Mouse (Mus musculus) MEL (cell line): ENCODE results near the gene Pon2. TPM values are rescaled to one million over a fixed set of nuclear protein-coding genes. Genes with fewer than 3 reads are reported as not detected.

ENCODE experiments used
- DNase-seq: peaks from one replicate; pipeline ENCODE4 v3.0.0; 2011; ENCODE audit warnings: low read depth, low spot score
- H3K27ac ChIP-seq: 2 replicates; pipeline ENCODE4 v1.5.1; 2012; ENCODE audit warnings: low read depth, mild to moderate bottlenecking, control low read depth, low read length, moderate library complexity; ENCODE audit not compliant: control insufficient read depth
- H3K27me3 ChIP-seq, 2 experiments: fragments of 150-350 bp in 1 of 2; sonication (generic) in 1 of 2; 2 replicates each; pipeline ENCODE4 v1.6.1; 2012; ENCODE audit warnings: low read length in 2 of 2, mild to moderate bottlenecking in 2 of 2, improper control_type of control experiment in 1 of 2, moderate library complexity in 1 of 2; ENCODE audit not compliant: insufficient read depth in 2 of 2, control insufficient read depth in 1 of 2
- H3K36me3 ChIP-seq, 2 experiments: 2 replicates each; pipeline ENCODE4 v1.6.1; 2012 to 2014; ENCODE audit warnings: low read length in 2 of 2, improper control_type of control experiment in 1 of 2, inconsistent platforms in 1 of 2, mild to moderate bottlenecking in 1 of 2; ENCODE audit not compliant: insufficient read depth in 2 of 2, control insufficient read depth in 1 of 2
- H3K4me1 ChIP-seq, 2 experiments: fragments of 150-350 bp in 1 of 2; sonication (generic) in 1 of 2; 2 replicates each; pipeline ENCODE4 v1.6.1; 2012; ENCODE audit warnings: low read length in 2 of 2, improper control_type of control experiment in 1 of 2, mild to moderate bottlenecking in 1 of 2; ENCODE audit not compliant: insufficient read depth in 2 of 2, control insufficient read depth in 1 of 2
- H3K4me3 ChIP-seq, 2 experiments: fragments of 150-350 bp in 1 of 2; sonication (generic) in 1 of 2; 2 replicates each; pipeline ENCODE4 v1.5.1; 2012; ENCODE audit warnings: low read depth in 2 of 2, low read length in 2 of 2, mild to moderate bottlenecking in 2 of 2, moderate library complexity in 2 of 2, control low read depth in 1 of 2, improper control_type of control experiment in 1 of 2; ENCODE audit not compliant: control insufficient read depth in 1 of 2, insufficient read depth in 1 of 2
- H3K79me2 ChIP-seq: 2 replicates; pipeline ENCODE4 v1.6.1; 2012; ENCODE audit warnings: mild to moderate bottlenecking, low read length, moderate library complexity; ENCODE audit not compliant: control insufficient read depth, poor library complexity, insufficient read depth
- H3K9ac ChIP-seq: 2 replicates; pipeline ENCODE4 v1.6.1; 2012; ENCODE audit warnings: low read depth, mild to moderate bottlenecking, control low read depth, low read length, moderate library complexity; ENCODE audit not compliant: control insufficient read depth, poor library complexity, severe bottlenecking
- H3K9me3 ChIP-seq: fragments of 150-350 bp; sonication (generic); replicated peaks from 2 replicates; pipeline ENCODE4 v1.6.1; 2012; ENCODE audit warnings: mild to moderate bottlenecking, low read length, improper control_type of control experiment, moderate library complexity; ENCODE audit not compliant: insufficient read depth
- BHLHE40 ChIP-seq: IDR thresholded peaks from 2 replicates; pipeline ENCODE4 v1.6.1; 2012; ENCODE audit warnings: low read depth, mild to moderate bottlenecking, inconsistent platforms, low read length, improper control_type of control experiment, borderline replicate concordance
- CHD2 ChIP-seq: IDR thresholded peaks from 2 replicates; pipeline ENCODE4 v1.6.1; 2011; ENCODE audit warnings: low read length, improper control_type of control experiment
- CTCF ChIP-seq, 3 experiments: IDR thresholded peaks in 2 of 3; conservative IDR thresholded peaks in 1 of 3; 2 replicates each; pipeline ENCODE4 v1.5.1; 2011 to 2012; ENCODE audit warnings: low read length in 3 of 3, low read depth in 2 of 3, mild to moderate bottlenecking in 2 of 3, improper control_type of control experiment in 1 of 3, inconsistent platforms in 1 of 3, mixed read lengths in 1 of 3, moderate library complexity in 1 of 3; ENCODE audit not compliant: control insufficient read depth in 1 of 3, insufficient read depth in 1 of 3, poor library complexity in 1 of 3, severe bottlenecking in 1 of 3
- EP300 ChIP-seq, 2 experiments: IDR thresholded peaks; 2 replicates each; pipeline ENCODE4 v1.6.1; 2011; ENCODE audit warnings: improper control_type of control experiment in 2 of 2, low read length in 2 of 2, low read depth in 1 of 2, mild to moderate bottlenecking in 1 of 2
- ETS1 ChIP-seq: IDR thresholded peaks from 2 replicates; pipeline ENCODE4 v1.6.1; 2012; ENCODE audit warnings: low read depth, mild to moderate bottlenecking, inconsistent platforms, low read length, improper control_type of control experiment, moderate library complexity
- HCFC1 ChIP-seq: IDR thresholded peaks from 2 replicates; pipeline ENCODE4 v1.6.1; 2012; ENCODE audit warnings: low read depth, mild to moderate bottlenecking, inconsistent platforms, low read length, improper control_type of control experiment, moderate library complexity
- KAT2A ChIP-seq: conservative IDR thresholded peaks from 2 replicates; pipeline ENCODE4 v1.6.1; 2012; ENCODE audit warnings: low read depth, low read length, improper control_type of control experiment, inconsistent platforms
- MXI1 ChIP-seq: IDR thresholded peaks from 2 replicates; pipeline ENCODE4 v1.6.1; 2011; ENCODE audit warnings: mild to moderate bottlenecking, low read depth, low read length, improper control_type of control experiment
- MYB ChIP-seq: IDR thresholded peaks from 2 replicates; pipeline ENCODE4 v1.6.1; 2011; ENCODE audit warnings: mild to moderate bottlenecking, low read depth, low read length, improper control_type of control experiment
- MYC ChIP-seq: IDR thresholded peaks from 2 replicates; pipeline ENCODE4 v1.6.1; 2011; ENCODE audit warnings: low read depth, mild to moderate bottlenecking, low read length, improper control_type of control experiment, moderate library complexity
- NELFE ChIP-seq: IDR thresholded peaks from 2 replicates; pipeline ENCODE4 v1.6.1; 2011; ENCODE audit warnings: low read depth, low read length, improper control_type of control experiment
- POLR2AphosphoS2 ChIP-seq: IDR thresholded peaks from 2 replicates; pipeline ENCODE4 v1.6.1; 2011; ENCODE audit warnings: low read length, improper control_type of control experiment
- POLR2AphosphoS5 ChIP-seq: IDR thresholded peaks from 2 replicates; pipeline ENCODE4 v1.6.1; 2012; ENCODE audit warnings: low read depth, borderline replicate concordance, mild to moderate bottlenecking, inconsistent platforms, low read length, moderate library complexity, mixed read lengths
- RAD21 ChIP-seq: IDR thresholded peaks from 2 replicates; pipeline ENCODE4 v1.6.1; 2011; ENCODE audit warnings: mild to moderate bottlenecking, low read depth, low read length, improper control_type of control experiment
- SIN3A ChIP-seq: IDR thresholded peaks from 2 replicates; pipeline ENCODE4 v1.6.1; 2012; ENCODE audit warnings: low read length, improper control_type of control experiment, inconsistent platforms
- USF1 ChIP-seq: IDR thresholded peaks from 2 replicates; pipeline ENCODE4 v1.6.1; 2014; ENCODE audit warnings: low read depth, mild to moderate bottlenecking, inconsistent platforms, low read length, improper control_type of control experiment, moderate library complexity
- ZC3H11A ChIP-seq: IDR thresholded peaks from 2 replicates; pipeline ENCODE4 v1.6.1; 2012; ENCODE audit warnings: low read depth, mild to moderate bottlenecking, inconsistent platforms, low read length, improper control_type of control experiment
- ZMIZ1 ChIP-seq: IDR thresholded peaks from 2 replicates; pipeline ENCODE4 v1.6.1; 2012; ENCODE audit warnings: low read depth, mild to moderate bottlenecking, inconsistent platforms, low read length, improper control_type of control experiment, moderate library complexity
- polyA plus RNA-seq, 2 experiments: library from polyadenylated mRNA; stranded (reverse) in 1 of 2; unstranded in 1 of 2; fragments of >175 nt in 1 of 2; fragments of >200 nt in 1 of 2; gene quantifications; 2 replicates each; pipeline versions ENCODE4 v1.2.1 to v1.2.4; 2012; ENCODE audit warnings: low replicate concordance in 2 of 2, low read depth in 1 of 2; ENCODE audit not compliant: insufficient read length in 2 of 2, insufficient read depth in 1 of 2, missing spikeins in 1 of 2
- total RNA-seq: library from RNA; depleted of rRNA; stranded (reverse); fragments of 300-350 nt; gene quantifications from 2 replicates; pipeline ENCODE4 v1.2.3, GENCODE M21; 2012

The Pon2 gene
- total and polyA plus RNA-seq, 3 experiments, result 14.4 to 21.2 TPM; not detected in 1

DNA sequence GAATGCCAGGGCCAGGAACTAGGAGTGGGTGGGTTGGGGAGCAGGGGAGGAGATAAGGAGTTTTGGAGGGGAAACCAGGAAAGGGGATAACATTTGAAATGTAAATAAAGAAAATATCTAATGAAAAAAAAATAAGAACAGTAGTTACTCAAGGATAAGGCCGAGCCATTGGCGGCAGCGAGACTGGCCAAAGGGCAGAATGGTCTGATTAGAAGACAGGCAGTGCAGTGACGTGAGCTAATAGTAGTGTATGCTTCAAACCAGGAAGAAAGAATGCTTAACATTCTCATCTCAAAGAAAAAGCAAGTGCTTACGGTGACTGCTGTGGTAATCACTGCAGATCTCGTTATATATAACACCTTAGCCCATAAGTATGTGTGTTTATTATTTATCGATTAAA lies 2.2 kb downstream of the Pon2 start:
- Histone ChIP-seq H3K27me3 (no peaks in the 10 kb centered on the region), H3K4me1 (peaks cover 16 to 36% of the 10 kb centered on the region in 2 experiments), H3K9ac (no peak overlapping the region), H3K27ac (no peak overlapping the region), H3K36me3 (peaks cover 0 to 39% of the 10 kb centered on the region in 2 experiments), H3K4me3 (no peak overlapping the region), H3K9me3 (no peaks in the 10 kb centered on the region), H3K79me2 (peaks cover 30% of the 10 kb centered on the region)
- TF ChIP-seq CHD2 (no peak), MXI1 (no peak), ZMIZ1 (no peak), NELFE (no peak), ZC3H11A (no peak), POLR2AphosphoS5 (no peak), HCFC1 (no peak), MYC (no peak), KAT2A (no peak), POLR2AphosphoS2 (no peak), CTCF (IDR thresholded peaks at IDR 0.05 in 2 of 3, conservative IDR thresholded peaks at IDR 0.05 in 1 of 3; ENCODE audit: control insufficient read depth in 1 of 3, insufficient read depth in 1 of 3, low read depth in 2 of 3, low read length in 3 of 3, poor library complexity in 1 of 3, severe bottlenecking in 1 of 3) (no peak), USF1 (no peak), SIN3A (no peak), RAD21 (no peak), MYB (no peak)
- DNase-seq, result no peak

DNA sequence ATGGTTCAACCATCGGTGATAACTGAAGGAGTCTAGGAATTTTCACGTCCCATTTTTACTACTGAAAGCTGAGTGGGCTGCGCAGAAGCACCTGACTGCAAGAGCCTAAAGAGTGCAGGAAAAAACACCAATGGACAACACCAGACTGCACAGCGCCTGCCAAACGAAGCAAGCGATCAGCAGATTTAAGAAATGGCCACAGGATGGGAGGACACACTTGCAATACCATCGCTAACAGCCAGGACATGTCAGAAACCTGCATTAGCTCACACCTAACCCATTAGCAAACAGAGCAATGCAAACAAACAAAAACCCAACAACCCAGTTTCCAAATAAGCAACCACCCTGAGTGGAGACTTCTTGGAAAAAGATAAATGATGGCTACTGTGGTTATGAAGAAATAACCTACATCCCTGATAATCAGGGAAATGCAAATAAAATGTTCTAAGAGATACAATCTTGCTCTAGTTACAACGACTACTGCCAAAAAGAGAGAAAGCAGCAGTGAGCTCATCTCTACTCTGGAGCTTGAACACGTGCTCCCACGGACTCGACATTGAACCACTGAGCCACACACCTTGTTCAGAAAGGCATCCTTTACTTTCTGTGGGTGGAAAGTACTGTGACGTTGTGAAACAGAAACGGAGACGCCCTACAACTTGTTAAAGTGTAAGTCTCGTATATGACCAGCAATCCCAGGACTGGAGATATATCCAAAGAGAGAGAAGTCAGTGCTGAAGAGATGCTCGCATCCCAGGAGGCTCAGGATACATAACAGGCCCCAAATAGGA lies 3.4 kb downstream of the Pon2 start:
- Histone ChIP-seq H3K9me3 (no peaks in the 10 kb centered on the region), H3K36me3 (peaks cover 4 to 52% of the 10 kb centered on the region in 2 experiments), H3K79me2 (peaks cover 30% of the 10 kb centered on the region), H3K9ac (no peak overlapping the region), H3K4me1 (peaks cover 26 to 45% of the 10 kb centered on the region in 2 experiments), H3K27ac (no peak overlapping the region; the same call in 1 of the 2 replicates), H3K27me3 (no peaks in the 10 kb centered on the region), H3K4me3 (no peak overlapping the region)
- TF ChIP-seq ETS1 (peak; percentile 34; the same call in 1 of the 2 replicates), USF1 (no peak), BHLHE40 (no peak), MXI1 (no peak), EP300 (IDR thresholded peaks at IDR 0.05; ENCODE audit: low read depth in 1 of 2, low read length in 2 of 2) (peak in 1 of 2 experiments; percentile 14; a peak in 1 of 4 replicates)
- DNase-seq, result no peak
